Mouse (Mus musculus) embryonic fibroblast, embryonic 13.5 days (primary cell): ENCODE measurements around the gene Akt1.

Experiments
- CTCF ChIP-seq: IDR thresholded peaks from 2 replicates; pipeline ENCODE4 v1.5.1; 2011; ENCODE audit warnings: mild to moderate bottlenecking, control low read depth, low read length, moderate library complexity, borderline replicate concordance; ENCODE audit not compliant: insufficient read depth
- POLR2A ChIP-seq: IDR thresholded peaks from 2 replicates; pipeline ENCODE4 v1.6.1; 2011; ENCODE audit warnings: low read depth, mild to moderate bottlenecking, control low read depth, low read length, moderate library complexity

DNA sequence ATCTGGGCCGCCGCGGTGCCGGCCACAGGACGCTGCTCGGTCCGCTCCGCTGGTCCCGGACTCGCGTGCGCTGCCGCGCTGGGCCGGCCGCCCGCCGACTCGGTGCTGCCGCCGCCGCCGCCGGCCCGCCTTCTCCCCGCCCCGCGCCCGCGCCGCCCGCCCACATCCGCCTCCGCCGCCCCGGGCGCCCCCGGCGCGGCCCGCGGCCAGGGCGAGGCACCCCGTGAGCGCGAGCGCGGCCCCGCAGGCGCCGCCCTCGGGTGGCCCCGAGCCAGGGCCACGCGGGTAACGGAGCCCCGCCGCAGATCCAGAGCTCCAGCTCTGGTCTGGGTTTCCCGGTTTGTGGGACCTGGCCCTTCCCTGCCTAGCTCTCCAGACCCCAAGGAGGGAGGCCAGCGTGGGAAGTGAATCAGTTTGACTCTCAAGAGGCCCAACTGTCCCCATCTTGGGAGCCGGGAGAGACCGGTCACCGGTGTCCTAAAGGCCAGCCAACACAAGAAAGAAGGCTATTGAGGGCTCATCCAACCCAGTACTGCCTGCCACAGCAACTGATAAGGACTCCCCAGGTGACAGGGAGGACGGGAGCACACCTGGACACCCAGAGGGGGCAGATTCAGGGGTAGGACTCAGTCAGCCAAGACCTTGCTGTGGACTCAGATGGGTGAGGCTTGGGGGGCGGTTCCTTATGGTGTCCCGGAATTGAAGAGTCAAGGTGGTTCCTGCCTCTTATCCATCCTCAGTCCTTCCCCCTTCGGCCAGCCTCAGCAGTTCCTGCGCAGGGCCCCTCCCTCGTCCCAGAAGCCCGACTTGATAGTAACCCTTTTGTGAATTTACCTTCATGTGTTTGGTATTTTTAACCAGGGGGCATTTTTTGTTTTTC, at the start of gene Akt1:
- TF ChIP-seq CTCF (no peak), POLR2A (peak; percentile 51)
